Mouse (Mus musculus) liver, embryonic 12.5 days (tissue): ENCODE data around the gene Tspan11. TPM values are rescaled to one million over a fixed set of nuclear protein-coding genes. Genes with fewer than 3 reads are reported as not detected.

Experiments
- ATAC-seq: fragments of 200-750 bp; cut with Nextera tagmentation; 2 replicates; pipeline ENCODE4 v1.8.0; 2017; ENCODE audit warnings: moderate number of reproducible peaks, mild to moderate bottlenecking, moderate library complexity
- H3K27ac ChIP-seq: fragments of 300-500 bp; sonication (generic); 2 replicates; pipeline ENCODE4 v1.5.1; 2016; ENCODE audit warnings: mild to moderate bottlenecking
- H3K27me3 ChIP-seq: fragments of 300-500 bp; sonication (generic); replicated peaks from 2 replicates; pipeline ENCODE4 v1.6.1; 2016; ENCODE audit warnings: mild to moderate bottlenecking, moderate library complexity
- H3K36me3 ChIP-seq: fragments of 300-500 bp; sonication (generic); 2 replicates; pipeline ENCODE4 v1.6.1; 2016; ENCODE audit warnings: mild to moderate bottlenecking, moderate library complexity
- H3K4me1 ChIP-seq: fragments of 300-500 bp; sonication (generic); 2 replicates; pipeline ENCODE4 v1.6.1; 2016
- H3K4me2 ChIP-seq: fragments of 300-500 bp; sonication (generic); 2 replicates; pipeline ENCODE4 v1.6.1; 2016; ENCODE audit warnings: mild to moderate bottlenecking, moderate library complexity
- H3K4me3 ChIP-seq: fragments of 300-500 bp; sonication (generic); 2 replicates; pipeline ENCODE4 v1.5.1; 2016; ENCODE audit warnings: mild to moderate bottlenecking, moderate library complexity
- H3K9ac ChIP-seq: fragments of 300-500 bp; sonication (generic); 2 replicates; pipeline ENCODE4 v1.6.1; 2016; ENCODE audit warnings: mild to moderate bottlenecking, moderate library complexity
- H3K9me3 ChIP-seq: fragments of 300-500 bp; sonication (generic); replicated peaks from 2 replicates; pipeline ENCODE4 v1.6.1; 2016; ENCODE audit warnings: mild to moderate bottlenecking, moderate library complexity
- WGBS: fragments of 180-500 bp; shearing (Covaris S2); methylation state at CpG from one replicate; pipeline ENCODE4 v1.1.7; 2016; ENCODE audit not compliant: insufficient replicate concordance; 5-methylcytosine and 5-hydroxymethylcytosine counted together
- polyA plus RNA-seq: library from polyadenylated mRNA; unstranded; fragments of >200 nt; fragmentation: Nextera tagmentation; extraction: Ambion mirVana; gene quantifications from 2 replicates; pipeline ENCODE4 v1.2.1, GENCODE M21; 2016

The Tspan11 gene
- polyA plus RNA-seq, 1 experiment from 2014 or later = 0.43 TPM

DNA sequence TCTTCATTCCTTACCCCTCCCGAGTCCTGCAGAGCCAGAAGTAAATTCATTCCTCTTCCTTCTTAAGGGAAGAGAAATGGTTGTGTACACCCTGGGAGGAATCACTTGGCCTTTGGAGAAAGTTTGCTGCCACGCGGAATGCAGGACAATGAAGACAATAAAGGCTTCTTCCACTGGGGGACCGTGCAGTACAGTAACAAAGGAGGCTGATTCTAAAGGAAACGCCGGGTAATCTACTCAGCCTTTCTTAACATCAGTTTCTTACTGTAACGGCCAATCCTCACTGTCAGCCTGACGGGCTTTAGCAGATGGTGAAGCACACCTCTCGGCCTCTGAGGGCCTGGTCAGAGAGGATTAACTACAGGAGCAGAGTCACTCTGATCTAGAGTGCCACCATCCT lies 25.4 kb upstream of the Tspan11 start:
- H3K36me3 ChIP-seq = no peaks in the 10 kb centered on the region
- H3K9ac ChIP-seq = no peak overlapping the region
- H3K4me2 ChIP-seq = no peak overlapping the region
- no peak for ATAC-seq
- H3K4me3 ChIP-seq = no peak overlapping the region
- no peaks in the 10 kb centered on the region for H3K27me3 ChIP-seq
- H3K27ac ChIP-seq = no peak overlapping the region
- WGBS = 62% methylated on average over 9 of the region's 9 CpGs
- no peaks in the 10 kb centered on the region for H3K9me3 ChIP-seq
- no peaks in the 10 kb centered on the region for H3K4me1 ChIP-seq

DNA sequence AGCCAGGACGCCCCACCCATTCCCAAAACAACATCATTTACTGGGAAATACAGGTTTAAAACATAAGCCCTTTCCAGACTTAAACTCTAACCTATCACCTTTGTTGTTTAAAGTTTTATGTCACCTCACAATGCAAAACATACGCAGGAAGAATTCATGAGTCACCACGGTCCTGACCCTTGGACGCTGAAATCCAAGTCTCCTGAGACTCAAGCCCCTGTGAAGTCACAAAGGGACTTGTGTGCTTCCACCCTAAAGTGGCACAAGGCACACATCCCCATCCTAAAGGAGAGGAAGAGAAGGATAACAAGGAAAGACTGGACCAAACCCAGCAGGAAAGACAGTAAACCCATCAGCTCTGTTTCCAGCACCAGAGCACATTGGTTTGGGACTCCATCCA lies 22.0 kb upstream of the Tspan11 start:
- ATAC-seq = no peak
- Histone ChIP-seq H3K36me3 (no peaks in the 10 kb centered on the region), H3K4me3 (no peak overlapping the region), H3K27me3 (no peaks in the 10 kb centered on the region; the same call in 1 of the 2 replicates), H3K4me1 (no peaks in the 10 kb centered on the region), H3K9ac (no peak overlapping the region), H3K4me2 (no peak overlapping the region), H3K27ac (no peak overlapping the region), H3K9me3 (no peaks in the 10 kb centered on the region)
- 69% methylated on average over 4 of the region's 4 CpGs for WGBS

DNA sequence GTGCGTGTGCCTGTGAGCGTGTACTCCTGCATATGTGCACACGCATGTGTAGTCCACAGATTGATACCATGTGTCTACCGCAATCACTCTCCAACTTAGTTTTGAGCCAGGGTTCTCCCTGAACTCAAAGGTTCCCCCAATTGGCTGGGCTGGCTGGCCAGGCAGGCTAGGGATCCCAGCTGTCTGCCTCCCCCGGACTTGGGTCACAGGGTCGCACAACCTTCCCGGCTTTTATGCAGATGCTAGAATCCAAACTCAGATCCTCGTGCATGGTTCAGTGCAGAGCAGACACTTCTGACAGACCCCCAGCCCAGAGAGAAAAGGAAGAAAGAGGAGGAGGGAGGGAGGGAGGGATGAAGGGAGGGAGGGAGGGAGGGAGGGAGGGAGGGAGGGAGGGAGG lies 18.8 kb upstream of the Tspan11 start:
- 68% methylated on average over 8 of the region's 8 CpGs for WGBS
- ATAC-seq = no peak
- H3K9ac ChIP-seq = no peak overlapping the region
- no peak overlapping the region for H3K4me3 ChIP-seq
- no peaks in the 10 kb centered on the region; the same call in 1 of the 2 replicates for H3K27me3 ChIP-seq
- no peak overlapping the region for H3K4me2 ChIP-seq
- H3K9me3 ChIP-seq = no peaks in the 10 kb centered on the region
- no peak overlapping the region for H3K27ac ChIP-seq
- H3K36me3 ChIP-seq = no peaks in the 10 kb centered on the region
- no peaks in the 10 kb centered on the region for H3K4me1 ChIP-seq

DNA sequence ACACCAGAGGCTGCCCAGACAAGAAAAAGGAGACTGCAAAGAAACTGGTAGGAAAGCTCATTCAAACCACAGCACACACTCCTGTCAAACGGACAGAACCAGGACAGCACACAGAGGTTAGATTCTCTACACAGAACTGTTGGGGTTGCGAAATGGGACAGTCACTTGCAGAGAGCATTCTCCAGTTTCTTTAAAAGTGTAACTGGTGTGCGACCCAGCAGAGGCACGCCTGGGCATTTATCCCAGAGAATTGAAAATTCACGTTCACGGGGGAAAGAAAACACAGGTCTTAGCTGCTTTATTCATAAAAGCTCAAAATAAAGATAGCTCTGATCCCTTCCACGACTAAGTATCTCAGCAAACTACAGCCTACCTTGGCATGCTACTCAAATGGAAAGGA lies 18.3 kb upstream of the Tspan11 start:
- no peak overlapping the region for H3K9ac ChIP-seq
- 62% methylated on average over 7 of the region's 7 CpGs for WGBS
- H3K4me1 ChIP-seq = no peaks in the 10 kb centered on the region
- no peaks in the 10 kb centered on the region for H3K36me3 ChIP-seq
- ATAC-seq = no peak
- no peak overlapping the region for H3K4me2 ChIP-seq
- H3K9me3 ChIP-seq = no peaks in the 10 kb centered on the region
- no peaks in the 10 kb centered on the region; the same call in 1 of the 2 replicates for H3K27me3 ChIP-seq
- H3K4me3 ChIP-seq = no peak overlapping the region
- no peak overlapping the region for H3K27ac ChIP-seq

- 64% methylated on average over 12 of the region's 12 CpGs for WGBS
Observed at GRCm38 (mm10) chr6:127870345-127871324, 16.8 kb upstream of the Tspan11 start.

GRCm38 (mm10) chr6:127871436-127871835 lies 16.0 kb upstream of the Tspan11 start:
- Histone ChIP-seq H3K4me1 (no peaks in the 10 kb centered on the region), H3K27ac (no peak overlapping the region), H3K9me3 (no peaks in the 10 kb centered on the region), H3K4me3 (no peak overlapping the region), H3K4me2 (no peak overlapping the region), H3K36me3 (no peaks in the 10 kb centered on the region), H3K27me3 (no peaks in the 10 kb centered on the region; the same call in 1 of the 2 replicates), H3K9ac (no peak overlapping the region)
- ATAC-seq = no peak
- WGBS = 70% methylated on average over 6 of the region's 6 CpGs

More at GRCm38 (mm10) chr6:127870345-127871324, 16.8 kb upstream of the Tspan11 start:
- Histone ChIP-seq H3K4me2 (no peak overlapping the region), H3K4me3 (no peak overlapping the region), H3K36me3 (no peaks in the 10 kb centered on the region), H3K27ac (no peak overlapping the region), H3K9ac (no peak overlapping the region), H3K9me3 (no peaks in the 10 kb centered on the region), H3K27me3 (no peaks in the 10 kb centered on the region; the same call in 1 of the 2 replicates), H3K4me1 (no peaks in the 10 kb centered on the region)
- ATAC-seq = no peak

GRCm38 (mm10) chr6:127872581-127872980 lies 14.8 kb upstream of the Tspan11 start:
- Histone ChIP-seq H3K9me3 (no peaks in the 10 kb centered on the region), H3K9ac (no peak overlapping the region), H3K4me1 (no peaks in the 10 kb centered on the region), H3K27me3 (no peaks in the 10 kb centered on the region; the same call in 1 of the 2 replicates), H3K4me3 (no peak overlapping the region), H3K27ac (no peak overlapping the region), H3K36me3 (no peaks in the 10 kb centered on the region), H3K4me2 (no peak overlapping the region)
- ATAC-seq = no peak
- 72% methylated on average over 8 of the region's 8 CpGs for WGBS

- Histone ChIP-seq H3K4me1 (no peaks in the 10 kb centered on the region), H3K27ac (no peak overlapping the region), H3K4me3 (no peak overlapping the region), H3K9ac (no peak overlapping the region), H3K4me2 (no peak overlapping the region), H3K27me3 (no peaks in the 10 kb centered on the region), H3K9me3 (peaks cover 7% of the 10 kb centered on the region), H3K36me3 (no peaks in the 10 kb centered on the region)
- 56% methylated on average over 11 of the region's 11 CpGs for WGBS
- ATAC-seq = no peak
Observed at GRCm38 (mm10) chr6:127875883-127876282, 11.5 kb upstream of the Tspan11 start.

GRCm38 (mm10) chr6:127876436-127876835 lies 11.0 kb upstream of the Tspan11 start:
- Histone ChIP-seq H3K9ac (no peak overlapping the region), H3K4me3 (no peak overlapping the region), H3K27me3 (no peaks in the 10 kb centered on the region), H3K36me3 (no peaks in the 10 kb centered on the region), H3K4me1 (no peaks in the 10 kb centered on the region), H3K9me3 (peaks cover 7% of the 10 kb centered on the region), H3K4me2 (no peak overlapping the region), H3K27ac (no peak overlapping the region)
- ATAC-seq = no peak
- WGBS = 66% methylated on average over 9 of the region's 9 CpGs

GRCm38 (mm10) chr6:127877026-127877425 lies 10.4 kb upstream of the Tspan11 start:
- H3K9ac ChIP-seq = no peak overlapping the region
- no peaks in the 10 kb centered on the region for H3K36me3 ChIP-seq
- H3K4me1 ChIP-seq = no peaks in the 10 kb centered on the region
- no peaks in the 10 kb centered on the region for H3K27me3 ChIP-seq
- ATAC-seq = no peak
- H3K27ac ChIP-seq = no peak overlapping the region
- WGBS = 76% methylated on average over 12 of the region's 12 CpGs
- no peak overlapping the region for H3K4me3 ChIP-seq
- no peak overlapping the region for H3K4me2 ChIP-seq
- peaks cover 7% of the 10 kb centered on the region for H3K9me3 ChIP-seq

GRCm38 (mm10) chr6:127879472-127879871 lies 7.9 kb upstream of the Tspan11 start:
- peaks cover 8% of the 10 kb centered on the region for H3K27me3 ChIP-seq
- no peaks in the 10 kb centered on the region for H3K36me3 ChIP-seq
- WGBS = 75% methylated on average over 6 of the region's 6 CpGs
- no peak overlapping the region for H3K4me3 ChIP-seq
- no peak overlapping the region for H3K4me2 ChIP-seq
- no peaks in the 10 kb centered on the region for H3K4me1 ChIP-seq
- H3K9ac ChIP-seq = no peak overlapping the region
- peaks cover 7% of the 10 kb centered on the region for H3K9me3 ChIP-seq
- H3K27ac ChIP-seq = no peak overlapping the region
- ATAC-seq = no peak

DNA sequence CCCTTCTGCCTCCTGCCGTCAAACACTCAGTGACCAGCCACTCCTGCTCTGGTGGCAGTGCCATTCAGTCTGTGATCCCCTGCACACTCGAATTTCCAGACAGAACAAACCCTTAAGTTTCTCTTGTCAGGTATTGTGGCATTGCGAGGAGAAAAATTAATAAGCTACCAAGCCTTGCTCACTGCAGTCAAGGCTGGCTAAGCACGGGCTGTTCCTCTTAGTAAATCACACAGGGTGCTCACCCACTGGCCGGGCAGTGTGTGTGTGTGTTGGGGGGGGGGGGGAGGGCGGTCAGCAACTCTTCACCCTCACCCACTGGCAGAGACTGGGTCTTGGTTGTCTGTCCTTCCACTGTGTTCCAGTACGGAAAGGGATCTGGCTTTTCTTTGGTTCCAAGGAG lies 473 bp upstream of the Tspan11 start:
- WGBS = 9% methylated on average over 7 of the region's 7 CpGs
- no peaks in the 10 kb centered on the region; the same call in none of the 2 replicates for H3K4me1 ChIP-seq
- no peak overlapping the region for H3K27ac ChIP-seq
- H3K9ac ChIP-seq = no peak overlapping the region
- no peaks in the 10 kb centered on the region for H3K36me3 ChIP-seq
- H3K9me3 ChIP-seq = no peaks in the 10 kb centered on the region
- no peak for ATAC-seq
- peak overlapping the region; percentile 58 for H3K4me2 ChIP-seq
- no peak overlapping the region for H3K4me3 ChIP-seq
- peaks cover 55% of the 10 kb centered on the region for H3K27me3 ChIP-seq
